Mouse (Mus musculus): Measurements from ENCODE around the gene Syt5. TPM values are rescaled to one million over a fixed set of nuclear protein-coding genes. Genes with fewer than 3 reads are reported as not detected.

Syt5 gene
- total and polyA plus RNA-seq, 3 experiments: not detected

DNA sequence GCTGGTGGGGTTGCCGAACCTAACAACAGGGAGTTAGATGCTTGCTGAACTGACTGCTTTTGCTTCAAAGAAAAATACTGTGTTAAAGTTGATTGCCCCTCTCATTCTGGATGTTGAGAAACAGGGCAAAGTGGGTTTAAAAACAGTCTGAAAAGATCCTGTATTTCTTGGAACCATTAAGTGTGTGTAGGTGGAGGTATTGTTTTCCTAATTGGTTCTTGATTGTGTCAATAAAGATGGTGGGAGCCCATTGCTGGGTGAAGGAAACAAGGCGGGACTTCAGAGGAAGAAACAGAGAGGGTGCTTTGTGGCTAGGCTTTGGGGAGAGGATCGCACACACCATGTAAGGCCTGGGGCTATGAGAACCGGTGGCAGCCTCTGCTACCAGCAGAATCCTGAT lies 10.2 kb downstream of the Syt5 start:
- Histone ChIP-seq H3K9me3 (replicated peaks; ENCODE audit: insufficient read depth, low read length) (no peaks in the 10 kb centered on the region), H3K9ac (ENCODE audit: control insufficient read depth, low read depth, low read length, poor library complexity, severe bottlenecking) (no peak overlapping the region), H3K27me3 (ENCODE audit: control insufficient read depth in 1 of 2, insufficient read depth in 2 of 2, low read length in 2 of 2) (peaks cover 5 to 11% of the 10 kb centered on the region in 2 experiments; a peak in 3 of 4 replicates), H3K27ac (ENCODE audit: control insufficient read depth, low read depth, low read length) (no peak overlapping the region), H3K4me1 (ENCODE audit: control insufficient read depth in 1 of 2, insufficient read depth in 2 of 2, low read length in 2 of 2) (no peaks in the 10 kb centered on the region), H3K4me3 (ENCODE audit: control insufficient read depth in 1 of 2, insufficient read depth in 1 of 2, low read depth in 2 of 2, low read length in 2 of 2) (no peak overlapping the region), H3K36me3 (ENCODE audit: control insufficient read depth in 1 of 2, insufficient read depth in 2 of 2, low read length in 2 of 2) (no peaks in the 10 kb centered on the region), H3K79me2 (ENCODE audit: control insufficient read depth, insufficient read depth, low read length, poor library complexity) (no peaks in the 10 kb centered on the region)
- TF ChIP-seq UBTF (IDR thresholded peaks at IDR 0.05; ENCODE audit: borderline replicate concordance, insufficient read depth, low read depth, low read length) (no peak), POLR2A (IDR thresholded peaks at IDR 0.05; ENCODE audit: control insufficient read depth in 1 of 2, insufficient read depth in 1 of 2, low read depth in 1 of 2, low read length in 2 of 2, poor library complexity in 1 of 2) (no peak), MYB (IDR thresholded peaks at IDR 0.05; ENCODE audit: low read depth, low read length) (no peak), ELF1 (IDR thresholded peaks at IDR 0.05; ENCODE audit: low read depth, low read length) (no peak), MAX (IDR thresholded peaks at IDR 0.05; ENCODE audit: low read length) (no peak), MEF2A (IDR thresholded peaks at IDR 0.05; ENCODE audit: extremely low read depth, insufficient replicate concordance, low read depth, low read length, poor library complexity, severe bottlenecking) (no peak), NELFE (IDR thresholded peaks at IDR 0.05; ENCODE audit: low read depth, low read length) (no peak), SIN3A (IDR thresholded peaks at IDR 0.05; ENCODE audit: low read length) (no peak), NRF1 (IDR thresholded peaks at IDR 0.05; ENCODE audit: insufficient read depth, low read depth, low read length, poor library complexity, severe bottlenecking) (no peak), TBP (IDR thresholded peaks at IDR 0.05; ENCODE audit: low read depth, low read length) (no peak), HCFC1 (IDR thresholded peaks at IDR 0.05; ENCODE audit: low read depth, low read length) (no peak), BHLHE40 (IDR thresholded peaks at IDR 0.05; ENCODE audit: borderline replicate concordance, low read depth, low read length) (no peak), ZMIZ1 (IDR thresholded peaks at IDR 0.05; ENCODE audit: low read depth, low read length) (no peak), GATA1 (IDR thresholded peaks at IDR 0.05; ENCODE audit: low read depth, low read length) (no peak), SMC3 (IDR thresholded peaks at IDR 0.05; ENCODE audit: low read depth, low read length) (no peak), GABPA (IDR thresholded peaks at IDR 0.05; ENCODE audit: low read depth, low read length) (no peak), MXI1 (IDR thresholded peaks at IDR 0.05; ENCODE audit: low read depth, low read length) (no peak)
- no peak for DNase-seq (ENCODE audit: low read depth, low spot score)

DNA sequence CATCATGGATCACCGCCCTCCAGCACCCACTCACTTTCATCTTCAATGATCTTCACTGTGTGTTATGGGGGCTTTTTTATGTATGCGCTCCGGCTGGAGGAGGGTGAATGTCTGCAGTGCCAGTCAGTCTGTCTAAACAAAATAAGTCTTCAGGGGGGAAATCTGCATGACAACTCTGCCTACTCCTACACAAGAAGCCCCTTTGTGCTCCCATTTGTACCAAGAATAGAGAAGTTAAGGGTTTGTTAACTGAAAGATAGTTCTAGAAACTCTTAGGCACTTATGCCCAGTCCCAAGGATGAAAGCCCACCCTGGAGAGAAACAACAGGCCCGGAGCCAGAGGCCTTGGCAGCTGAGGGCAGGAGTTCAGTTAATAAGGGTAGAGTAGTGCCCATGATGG lies 11.0 kb downstream of the Syt5 start:
- DNase-seq (ENCODE audit: low read depth, low spot score): no peak
- no peak overlapping the region for H3K9ac ChIP-seq (ENCODE audit: control insufficient read depth, low read depth, low read length, poor library complexity, severe bottlenecking)
- H3K27ac ChIP-seq (ENCODE audit: control insufficient read depth, low read depth, low read length): no peak overlapping the region
- H3K4me3 ChIP-seq (ENCODE audit: control insufficient read depth in 1 of 2, insufficient read depth in 1 of 2, low read depth in 2 of 2, low read length in 2 of 2): no peak overlapping the region
- no peaks in the 10 kb centered on the region for H3K36me3 ChIP-seq (ENCODE audit: control insufficient read depth in 1 of 2, insufficient read depth in 2 of 2, low read length in 2 of 2)
- peaks cover 5 to 11% of the 10 kb centered on the region in 2 experiments; a peak in 3 of 4 replicates for H3K27me3 ChIP-seq (ENCODE audit: control insufficient read depth in 1 of 2, insufficient read depth in 2 of 2, low read length in 2 of 2)
- no peak for TF ChIP-seq ZNF384 (IDR thresholded peaks at IDR 0.05; ENCODE audit: low read depth, low read length)
- TF ChIP-seq POLR2AphosphoS5 (IDR thresholded peaks at IDR 0.05; ENCODE audit: borderline replicate concordance, low read depth, low read length): no peak
- no peak for TF ChIP-seq HCFC1 (IDR thresholded peaks at IDR 0.05; ENCODE audit: low read depth, low read length)
- no peak for TF ChIP-seq NRF1 (IDR thresholded peaks at IDR 0.05; ENCODE audit: insufficient read depth, low read depth, low read length, poor library complexity, severe bottlenecking)
- TF ChIP-seq RCOR1 (IDR thresholded peaks at IDR 0.05; ENCODE audit: low read depth, low read length): no peak
- TF ChIP-seq UBTF (IDR thresholded peaks at IDR 0.05; ENCODE audit: borderline replicate concordance, insufficient read depth, low read depth, low read length): no peak
- TF ChIP-seq NELFE (IDR thresholded peaks at IDR 0.05; ENCODE audit: low read depth, low read length): no peak
- no peak for TF ChIP-seq ZMIZ1 (IDR thresholded peaks at IDR 0.05; ENCODE audit: low read depth, low read length)
- TF ChIP-seq JUND (IDR thresholded peaks at IDR 0.05; ENCODE audit: low read depth, low read length): no peak
- no peak for TF ChIP-seq E2F4 (IDR thresholded peaks at IDR 0.05; ENCODE audit: borderline replicate concordance, low read depth, low read length)
- TF ChIP-seq MYB (IDR thresholded peaks at IDR 0.05; ENCODE audit: low read depth, low read length): no peak
- no peak for TF ChIP-seq CHD1 (IDR thresholded peaks at IDR 0.05; ENCODE audit: low read depth, low read length)
- H3K79me2 ChIP-seq (ENCODE audit: control insufficient read depth, insufficient read depth, low read length, poor library complexity): no peaks in the 10 kb centered on the region
- H3K9me3 ChIP-seq (replicated peaks; ENCODE audit: insufficient read depth, low read length): no peaks in the 10 kb centered on the region
- no peaks in the 10 kb centered on the region for H3K4me1 ChIP-seq (ENCODE audit: control insufficient read depth in 1 of 2, insufficient read depth in 2 of 2, low read length in 2 of 2)
